Mouse (Mus musculus) spleen, adult 2 months (tissue): Measurements from ENCODE around the gene Map3k9.

ENCODE experiments used
- CTCF ChIP-seq: fragments of 200-500 bp; IDR thresholded peaks from 2 replicates; pipeline ENCODE4 v1.5.1; 2011; ENCODE audit warnings: mild to moderate bottlenecking, inconsistent platforms; ENCODE audit not compliant: insufficient read depth, insufficient read length, insufficient replicate concordance; ENCODE audit errors: extremely low read depth
- POLR2A ChIP-seq: fragments of 200-500 bp; IDR thresholded peaks from 2 replicates; pipeline ENCODE4 v1.6.1; 2011; ENCODE audit warnings: low read depth, low read length, inconsistent platforms

DNA sequence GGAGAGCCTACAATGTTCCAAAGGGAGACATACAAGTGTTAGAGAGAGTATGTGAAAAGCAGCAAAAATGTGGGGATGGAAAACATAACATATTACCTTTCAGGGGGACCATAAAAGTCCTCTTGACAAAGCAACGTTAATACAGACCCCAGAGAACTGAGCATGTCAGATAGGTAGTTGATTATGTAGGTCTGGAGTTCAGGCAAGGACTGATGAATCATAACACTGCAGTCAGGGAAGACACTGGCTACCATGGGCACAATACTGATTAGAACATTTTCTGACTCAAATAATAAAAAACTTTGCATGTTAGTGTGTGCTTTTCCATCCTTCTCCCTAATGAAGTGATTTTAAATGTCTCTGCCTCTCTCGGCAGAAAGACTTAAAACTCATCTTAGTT is 8.5 kb upstream of the Map3k9 start:
- TF ChIP-seq CTCF (no peak), POLR2A (no peak)
